Mouse (Mus musculus): ENCODE results near the gene Lcn5. TPM values are rescaled to one million over a fixed set of nuclear protein-coding genes. Genes with fewer than 3 reads are reported as not detected.

The Lcn5 gene
- polyA plus RNA-seq (2015; fragmentation: Nextera tagmentation; extraction: Ambion mirVana): not detected in 2 replicates

GRCm38 (mm10) chr2:25657652-25658051 is at the start of gene Lcn5:
TSS of gene Lcn5 (plus strand) at chr2:25657952.
- Histone ChIP-seq H3K4me1 (ENCODE audit: control insufficient read depth, insufficient read depth, low read length) (no peaks in the 10 kb centered on the region), H3K36me3 (ENCODE audit: control insufficient read depth, insufficient read depth) (no peaks in the 10 kb centered on the region), H3K9ac (ENCODE audit: low read length) (no peak within 1 kb of the TSS), H3K4me2 (ENCODE audit: low read depth, low read length) (no peak within 1 kb of the TSS), H3K27ac (ENCODE audit: low read length) (no peak within 1 kb of the TSS), H3K27me3 (ENCODE audit: control insufficient read depth, insufficient read depth, low read length) (0 out of 2 replicates have a peak, but pooled peaks cover 3% of the 10 kb centered on the region), H3K4me3 (ENCODE audit: low read length) (no peak within 1 kb of the TSS), H3K9me3 (replicated peaks; ENCODE audit: control insufficient read depth, low read length) (no peaks in the 10 kb centered on the region)
- no peak for ATAC-seq (replicated peaks; ENCODE audit: extremely low read depth, insufficient read depth, low FRiP score)

GRCm38 (mm10) chr2:25608671-25609070 is 49.1 kb upstream of the Lcn5 start:
- Histone ChIP-seq H3K4me2 (ENCODE audit: low read depth, low read length) (peak overlapping the region; percentile 64), H3K9me3 (replicated peaks; ENCODE audit: control insufficient read depth, low read length) (no peaks in the 10 kb centered on the region), H3K27me3 (ENCODE audit: control insufficient read depth, insufficient read depth, low read length) (no peaks in the 10 kb centered on the region), H3K27ac (ENCODE audit: low read length) (peak overlapping the region; percentile 93), H3K9ac (ENCODE audit: low read length) (peak overlapping the region; percentile 99), H3K4me1 (ENCODE audit: control insufficient read depth, insufficient read depth, low read length) (peaks cover 15% of the 10 kb centered on the region), H3K36me3 (ENCODE audit: control insufficient read depth, insufficient read depth) (no peaks in the 10 kb centered on the region), H3K4me3 (ENCODE audit: low read length) (peak overlapping the region; percentile 78)
- WGBS: 62% methylated on average over 10 of the region's 10 CpGs
- ATAC-seq (replicated peaks; ENCODE audit: extremely low read depth, insufficient read depth, low FRiP score): no peak

- Histone ChIP-seq H3K27me3 (ENCODE audit: control insufficient read depth, insufficient read depth, low read length) (peaks cover 45% of the 10 kb centered on the region), H3K4me2 (ENCODE audit: low read depth, low read length) (peak overlapping the region; percentile 13; the same call in 1 of the 2 replicates), H3K9me3 (replicated peaks; ENCODE audit: control insufficient read depth, low read length) (no peaks in the 10 kb centered on the region), H3K4me1 (ENCODE audit: control insufficient read depth, insufficient read depth, low read length) (peaks cover 8% of the 10 kb centered on the region), H3K9ac (ENCODE audit: low read length) (peak overlapping the region; percentile 28; the same call in 1 of the 2 replicates), H3K27ac (ENCODE audit: low read length) (no peak overlapping the region), H3K4me3 (ENCODE audit: low read length) (peak overlapping the region; percentile 25), H3K36me3 (ENCODE audit: control insufficient read depth, insufficient read depth) (no peaks in the 10 kb centered on the region)
- WGBS: 15% methylated on average over 22 of the region's 22 CpGs
- no peak for ATAC-seq (replicated peaks; ENCODE audit: extremely low read depth, insufficient read depth, low FRiP score)
Observed at GRCm38 (mm10) chr2:25616398-25616797, 41.4 kb upstream of the Lcn5 start.

- Histone ChIP-seq H3K27me3 (ENCODE audit: control insufficient read depth, insufficient read depth, low read length) (peaks cover 45% of the 10 kb centered on the region), H3K9me3 (replicated peaks; ENCODE audit: control insufficient read depth, low read length) (no peaks in the 10 kb centered on the region), H3K4me2 (ENCODE audit: low read depth, low read length) (no peak within 1 kb of the TSS), H3K4me1 (ENCODE audit: control insufficient read depth, insufficient read depth, low read length) (peaks cover 11% of the 10 kb centered on the region), H3K9ac (ENCODE audit: low read length) (no peak within 1 kb of the TSS), H3K36me3 (ENCODE audit: control insufficient read depth, insufficient read depth) (no peaks in the 10 kb centered on the region), H3K27ac (ENCODE audit: low read length) (no peak within 1 kb of the TSS), H3K4me3 (ENCODE audit: low read length) (no peak within 1 kb of the TSS)
- ATAC-seq (replicated peaks; ENCODE audit: extremely low read depth, insufficient read depth, low FRiP score): no peak
- 68% methylated on average over 3 of the region's 3 CpGs for WGBS
Observed at GRCm38 (mm10) chr2:25617578-25617977, 40.2 kb upstream of the Lcn5 start, which contains the start of gene Ccdc183. TSS of gene Ccdc183 (minus strand) at chr2:25617678.

- no peak overlapping the region for H3K9ac ChIP-seq (ENCODE audit: low read length)
- H3K4me1 ChIP-seq (ENCODE audit: control insufficient read depth, insufficient read depth, low read length): peaks cover 11% of the 10 kb centered on the region
- H3K4me2 ChIP-seq (ENCODE audit: low read depth, low read length): no peak overlapping the region
- H3K9me3 ChIP-seq (replicated peaks; ENCODE audit: control insufficient read depth, low read length): no peaks in the 10 kb centered on the region
- peaks cover 30% of the 10 kb centered on the region for H3K27me3 ChIP-seq (ENCODE audit: control insufficient read depth, insufficient read depth, low read length)
- no peaks in the 10 kb centered on the region for H3K36me3 ChIP-seq (ENCODE audit: control insufficient read depth, insufficient read depth)
- no peak for ATAC-seq (replicated peaks; ENCODE audit: extremely low read depth, insufficient read depth, low FRiP score)
- no peak overlapping the region for H3K27ac ChIP-seq (ENCODE audit: low read length)
- H3K4me3 ChIP-seq (ENCODE audit: low read length): no peak overlapping the region
- WGBS: 77% methylated on average over 6 of the region's 6 CpGs
Observed at GRCm38 (mm10) chr2:25620386-25620785, 37.4 kb upstream of the Lcn5 start.

- H3K4me2 ChIP-seq (ENCODE audit: low read depth, low read length): peak overlapping the region; percentile 92; the same call in 1 of the 2 replicates
- WGBS: 70% methylated on average over 4 of the region's 4 CpGs
- peaks cover 11% of the 10 kb centered on the region for H3K4me1 ChIP-seq (ENCODE audit: control insufficient read depth, insufficient read depth, low read length)
- H3K36me3 ChIP-seq (ENCODE audit: control insufficient read depth, insufficient read depth): no peaks in the 10 kb centered on the region
- H3K27me3 ChIP-seq (ENCODE audit: control insufficient read depth, insufficient read depth, low read length): peaks cover 26% of the 10 kb centered on the region
- H3K9ac ChIP-seq (ENCODE audit: low read length): no peak overlapping the region
- H3K27ac ChIP-seq (ENCODE audit: low read length): no peak overlapping the region
- no peak overlapping the region for H3K4me3 ChIP-seq (ENCODE audit: low read length)
- ATAC-seq (replicated peaks; ENCODE audit: extremely low read depth, insufficient read depth, low FRiP score): no peak
- H3K9me3 ChIP-seq (replicated peaks; ENCODE audit: control insufficient read depth, low read length): no peaks in the 10 kb centered on the region
Observed at GRCm38 (mm10) chr2:25620852-25621228, 36.9 kb upstream of the Lcn5 start.

GRCm38 (mm10) chr2:25621229-25622200 is 36.2 kb upstream of the Lcn5 start, which contains the start of gene Tmem141:
TSS of gene Tmem141 (minus strand) at chr2:25622005.
- Histone ChIP-seq H3K4me1 (ENCODE audit: control insufficient read depth, insufficient read depth, low read length) (peaks cover 9% of the 10 kb centered on the region), H3K4me3 (ENCODE audit: low read length) (peak within 1 kb of the TSS; percentile 62), H3K9ac (ENCODE audit: low read length) (peak within 1 kb of the TSS; percentile 79), H3K27ac (ENCODE audit: low read length) (peak within 1 kb of the TSS; percentile 67), H3K9me3 (replicated peaks; ENCODE audit: control insufficient read depth, low read length) (no peaks in the 10 kb centered on the region), H3K27me3 (ENCODE audit: control insufficient read depth, insufficient read depth, low read length) (peaks cover 19% of the 10 kb centered on the region), H3K4me2 (ENCODE audit: low read depth, low read length) (peak within 1 kb of the TSS; percentile 92), H3K36me3 (ENCODE audit: control insufficient read depth, insufficient read depth) (no peaks in the 10 kb centered on the region)
- peak; percentile 92 for ATAC-seq (replicated peaks; ENCODE audit: extremely low read depth, insufficient read depth, low FRiP score)
- 6% methylated on average over 34 of the region's 34 CpGs for WGBS

- Histone ChIP-seq H3K36me3 (ENCODE audit: control insufficient read depth, insufficient read depth) (no peaks in the 10 kb centered on the region), H3K4me3 (ENCODE audit: low read length) (no peak overlapping the region), H3K4me1 (ENCODE audit: control insufficient read depth, insufficient read depth, low read length) (peaks cover 7% of the 10 kb centered on the region), H3K9me3 (replicated peaks; ENCODE audit: control insufficient read depth, low read length) (no peaks in the 10 kb centered on the region), H3K9ac (ENCODE audit: low read length) (no peak overlapping the region), H3K4me2 (ENCODE audit: low read depth, low read length) (no peak overlapping the region), H3K27me3 (ENCODE audit: control insufficient read depth, insufficient read depth, low read length) (no peaks in the 10 kb centered on the region), H3K27ac (ENCODE audit: low read length) (no peak overlapping the region)
- 48% methylated on average over 5 of the region's 5 CpGs for whole genome bisulfite sequencing
- no peak for ATAC-seq (replicated peaks; ENCODE audit: extremely low read depth, insufficient read depth, low FRiP score)
Observed at GRCm38 (mm10) chr2:25625986-25626385, 31.8 kb upstream of the Lcn5 start.

- 67% methylated on average over 6 of the region's 6 CpGs for WGBS
- H3K27ac ChIP-seq (ENCODE audit: low read length): no peak within 1 kb of the TSS
- no peaks in the 10 kb centered on the region for H3K36me3 ChIP-seq (ENCODE audit: control insufficient read depth, insufficient read depth)
- H3K4me3 ChIP-seq (ENCODE audit: low read length): no peak within 1 kb of the TSS
- H3K4me2 ChIP-seq (ENCODE audit: low read depth, low read length): no peak within 1 kb of the TSS
- no peak within 1 kb of the TSS for H3K9ac ChIP-seq (ENCODE audit: low read length)
- ATAC-seq (replicated peaks; ENCODE audit: extremely low read depth, insufficient read depth, low FRiP score): no peak
- H3K27me3 ChIP-seq (ENCODE audit: control insufficient read depth, insufficient read depth, low read length): no peaks in the 10 kb centered on the region
- no peaks in the 10 kb centered on the region for H3K4me1 ChIP-seq (ENCODE audit: control insufficient read depth, insufficient read depth, low read length)
- no peaks in the 10 kb centered on the region for H3K9me3 ChIP-seq (replicated peaks; ENCODE audit: control insufficient read depth, low read length)
Observed at GRCm38 (mm10) chr2:25627811-25628210, 29.9 kb upstream of the Lcn5 start, which contains the start of gene Fcna. TSS of gene Fcna (minus strand) at chr2:25628030.
